Mouse (Mus musculus) left cerebral cortex, postnatal 36 days (tissue): ENCODE results near the gene Taf11. TPM values are rescaled to one million over a fixed set of nuclear protein-coding genes. Genes with fewer than 3 reads are reported as not detected.

ENCODE experiments used
- DNase-seq, 2 experiments: peaks; one replicate each; pipeline ENCODE4 v3.0.0; 2021 to 2022; ENCODE audit warnings: low spot score in 2 of 2, mixed read lengths in 1 of 2
- intact Hi-C: fragments of 180-260 bp; cut with DNase I; formaldehyde crosslinking; loops from one replicate; pipeline ENCODE4 v1.15.1; 2025
- total RNA-seq, 2 experiments: library from RNA; stranded (reverse); gene quantifications; 2 replicates each; pipeline ENCODE4 v1.2.3; 2021

The Taf11 gene
- total RNA-seq, 2 experiments from 2014 or later: 47.2 to 47.7 TPM

- no peak for DNase-seq
- intact Hi-C loops: no loop called here
Measured at GRCm38 (mm10) chr17:27859131-27859530, 50.5 kb downstream of the Taf11 start.

DNA sequence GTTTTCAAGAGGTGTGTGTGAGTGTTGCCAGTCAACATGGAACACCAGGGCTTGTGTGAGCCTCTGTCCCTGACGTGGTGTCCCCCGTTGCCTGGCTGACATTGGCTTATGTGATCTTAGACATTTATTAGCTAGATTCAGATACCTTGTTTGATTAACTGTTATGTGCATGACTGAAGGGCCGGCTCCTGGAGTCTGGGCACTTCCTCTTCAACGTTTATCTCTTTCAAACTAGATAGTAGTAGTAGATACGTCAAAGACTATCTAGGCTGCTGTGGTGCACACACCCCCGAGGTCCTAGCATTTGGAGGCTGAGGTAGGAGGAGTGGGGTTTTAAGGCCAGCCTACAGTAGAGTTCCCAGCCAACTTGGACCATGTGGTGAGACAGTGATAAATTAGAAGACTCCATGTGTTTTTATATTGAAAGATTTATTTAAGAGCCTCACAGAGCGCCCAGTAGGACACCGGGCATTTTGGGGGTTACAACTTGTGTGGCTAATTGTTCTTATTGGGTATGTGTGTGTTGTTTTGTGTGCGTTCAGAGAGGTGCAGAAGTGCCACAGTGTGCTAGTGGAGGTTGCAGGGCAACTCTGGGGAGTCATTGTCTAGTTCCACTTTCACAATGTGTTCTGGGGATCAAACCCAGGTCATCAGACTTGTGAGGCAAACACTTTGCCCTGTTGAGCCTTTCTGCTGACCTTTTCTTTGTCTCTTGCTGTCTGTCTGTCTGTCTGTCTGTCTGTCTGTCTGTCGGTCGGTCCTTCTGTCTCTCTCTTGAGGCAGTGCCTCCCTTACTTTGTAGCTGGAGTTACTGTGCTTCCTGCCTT lies 51.8 kb downstream of the Taf11 start:
- no peak for DNase-seq
- intact Hi-C loops: no loop called here

- intact Hi-C loops: no loop called here
- DNase-seq: peak; percentile 44 to 48
Measured at GRCm38 (mm10) chr17:27856798-27857648, 52.6 kb downstream of the Taf11 start.

GRCm38 (mm10) chr17:27856265-27856797 lies 53.3 kb downstream of the Taf11 start, which contains the start of gene Uhrf1bp1:
Uhrf1bp1 (plus strand) TSS chr17:27856441.
- DNase-seq: peak; percentile 74 to 83
- intact Hi-C loops: no loop called here

Other genes with a start within 250 kb of the Taf11 start
- under 1 TPM; 0.48 to 0.49 TPM for gene Spdef, start 180.9 kb downstream of the Taf11 start, total RNA-seq
- 100 to 1,000 TPM; 205 to 222 TPM for gene D17Wsu92e, start 89.2 kb downstream of the Taf11 start, total RNA-seq
- gene Snrpc, start 71.7 kb downstream of the Taf11 start, total RNA-seq: 10 to 100 TPM; 49.7 to 53.0 TPM
- gene Uhrf1bp1, start 53.4 kb downstream of the Taf11 start, total RNA-seq: 10 to 100 TPM; 15.7 to 24.8 TPM
- 10 to 100 TPM; 34.5 to 42.3 TPM for gene Anks1, start 538 bp downstream of the Taf11 start, total RNA-seq
- gene Tcp11, start 170.8 kb upstream of the Taf11 start, total RNA-seq: under 1 TPM; 0.54 to 0.59 TPM
- 1 to 10 TPM; 1.9 to 2.4 TPM for gene Scube3, start 232.3 kb upstream of the Taf11 start, total RNA-seq